Mouse (Mus musculus) hindlimb bud, embryonic 11.5 days (tissue): ENCODE data around the gene Snx27.

Experiments used
- DNase-seq: peaks from one replicate; pipeline ENCODE4 v3.0.0-alpha.2; 2012; ENCODE audit warnings: low read depth, low spot score; ENCODE audit errors: extremely low spot score

The Snx27 gene

GRCm38 (mm10) chr3:94582456-94582891, at the start of gene Snx27:
TSS of gene Snx27 (minus strand) at chr3:94582716.
- peak; percentile 68 for DNase-seq

GRCm38 (mm10) chr3:94629876-94630275, 47.4 kb upstream of the Snx27 start:
- no peak for DNase-seq

- no peak for DNase-seq
These were observed 46.2 kb upstream of the Snx27 start for GRCm38 (mm10) chr3:94628712-94629111.

- no peak for DNase-seq
These were observed 41.8 kb upstream of the Snx27 start for GRCm38 (mm10) chr3:94624281-94624680.

DNA sequence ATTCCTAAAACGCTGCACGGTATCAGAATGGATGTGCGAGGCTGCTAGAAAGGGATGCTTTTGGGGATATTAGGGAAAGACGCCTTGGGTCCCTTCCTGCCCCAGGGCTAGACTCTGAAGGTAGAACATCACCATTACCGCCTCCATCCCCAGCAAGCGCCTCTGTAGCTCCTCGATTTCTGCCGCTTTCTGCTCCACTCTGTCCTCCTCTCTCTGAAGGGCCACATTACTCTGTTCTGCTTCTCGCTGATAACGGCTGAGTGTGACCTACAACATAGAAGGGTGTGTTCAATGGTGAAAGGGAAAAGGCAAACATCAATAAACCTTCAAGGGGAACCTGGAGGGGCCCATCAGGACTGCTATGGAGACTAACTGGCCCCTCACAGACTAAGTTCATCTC, 40.0 kb upstream of the Snx27 start:
- DNase-seq: no peak

GRCm38 (mm10) chr3:94621740-94622507, 39.4 kb upstream of the Snx27 start:
- DNase-seq: no peak

- DNase-seq: no peak
These were observed 34.2 kb upstream of the Snx27 start for GRCm38 (mm10) chr3:94616717-94617116.

DNA sequence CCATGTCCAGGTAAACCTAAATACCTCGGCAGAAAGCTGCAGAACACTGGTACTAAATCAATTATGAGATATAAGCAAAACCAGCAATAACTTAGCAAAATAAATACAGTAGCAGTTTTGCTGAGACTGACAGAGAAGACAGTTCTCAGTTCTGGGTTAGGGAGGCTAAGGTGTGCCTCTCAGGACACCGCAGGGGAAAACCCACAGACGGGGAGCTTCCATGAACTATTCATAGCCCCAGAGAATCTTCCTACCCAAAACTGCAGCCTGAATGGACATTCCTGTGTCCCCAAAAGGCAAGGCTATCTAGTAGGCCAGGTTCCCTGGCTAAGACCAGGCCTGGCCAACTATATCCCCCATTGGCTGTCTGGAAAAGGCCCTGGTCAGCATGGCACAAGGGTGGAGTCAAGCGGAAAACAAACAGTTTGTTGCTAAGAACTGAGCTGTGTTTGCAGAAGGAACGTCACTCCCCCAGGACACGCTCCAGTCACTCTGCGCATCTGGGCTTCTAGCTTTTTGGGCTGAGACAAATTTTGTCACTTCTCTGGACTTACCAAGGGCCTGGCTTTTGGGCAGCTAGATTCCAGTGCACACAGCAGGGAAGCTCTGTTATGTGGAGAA, 30.9 kb upstream of the Snx27 start:
- DNase-seq: no peak

DNA sequence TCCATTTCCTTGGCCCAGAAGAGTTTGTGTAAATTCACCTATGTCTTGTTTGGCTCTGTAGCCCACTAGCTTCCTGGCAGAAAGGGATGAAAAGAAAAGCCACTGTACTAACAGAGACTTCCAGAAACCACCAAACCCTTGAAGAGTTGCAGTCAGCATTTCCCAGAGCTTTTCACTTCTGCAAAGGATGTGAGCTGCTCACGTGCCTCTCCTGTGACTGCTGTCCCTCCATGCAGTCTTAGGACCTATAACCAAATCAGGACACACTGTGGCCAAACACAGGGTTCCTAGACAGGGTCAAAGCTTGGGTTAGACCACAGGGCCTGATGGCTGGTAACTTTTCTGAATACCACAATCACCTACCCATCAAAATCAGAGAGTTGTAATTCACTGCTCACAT, 29.8 kb upstream of the Snx27 start:
- no peak for DNase-seq

- DNase-seq: no peak
These were observed 29.3 kb upstream of the Snx27 start for GRCm38 (mm10) chr3:94611834-94612233.

DNA sequence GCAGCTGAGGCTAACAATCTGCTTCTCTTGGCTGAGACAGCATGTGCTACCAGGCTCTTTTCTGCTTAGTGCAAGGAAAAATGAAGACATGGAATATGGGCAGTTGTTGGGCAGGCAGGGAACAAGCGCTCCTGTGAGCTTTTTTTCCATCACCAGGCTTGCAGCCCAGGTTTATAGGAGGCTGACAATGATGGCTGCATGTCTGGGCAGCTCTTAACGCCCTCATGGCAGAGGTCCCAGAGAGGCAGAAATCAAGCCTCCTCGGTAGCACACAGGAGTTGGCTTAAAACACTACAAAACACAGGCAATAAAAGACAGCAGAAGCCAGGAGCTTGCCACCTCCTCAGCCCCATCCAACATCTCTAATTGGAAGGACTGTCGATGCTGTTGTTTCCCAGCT, 28.8 kb upstream of the Snx27 start:
- no peak for DNase-seq

DNA sequence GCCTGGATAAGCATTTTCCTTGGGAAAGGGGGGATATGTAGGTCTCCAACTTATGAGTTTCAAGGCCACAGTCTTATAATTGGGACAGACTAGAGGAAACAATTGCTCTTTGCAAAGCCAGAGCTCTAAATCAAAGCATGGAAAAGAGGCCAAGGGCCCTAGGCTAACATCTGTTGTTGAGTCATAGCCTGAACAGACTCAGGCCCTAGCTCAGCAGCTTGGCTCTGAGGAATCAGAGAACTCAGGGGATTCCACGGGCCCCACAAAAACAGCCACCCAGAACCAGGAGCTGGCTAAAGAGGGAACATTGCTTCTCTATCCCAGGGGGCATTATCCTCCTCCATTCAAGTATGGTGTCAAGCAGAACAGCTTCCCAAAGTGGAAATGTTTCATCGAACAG, 28.1 kb upstream of the Snx27 start:
- no peak for DNase-seq

GRCm38 (mm10) chr3:94609621-94610020, 27.1 kb upstream of the Snx27 start:
- no peak for DNase-seq

GRCm38 (mm10) chr3:94601959-94602358, 19.4 kb upstream of the Snx27 start:
- no peak for DNase-seq

GRCm38 (mm10) chr3:94597224-94597779, 14.8 kb upstream of the Snx27 start:
- DNase-seq: no peak

- DNase-seq: no peak
These were observed 13.4 kb upstream of the Snx27 start for GRCm38 (mm10) chr3:94595871-94596287.

- DNase-seq: no peak
These were observed 8.6 kb upstream of the Snx27 start for GRCm38 (mm10) chr3:94591066-94591465.

DNA sequence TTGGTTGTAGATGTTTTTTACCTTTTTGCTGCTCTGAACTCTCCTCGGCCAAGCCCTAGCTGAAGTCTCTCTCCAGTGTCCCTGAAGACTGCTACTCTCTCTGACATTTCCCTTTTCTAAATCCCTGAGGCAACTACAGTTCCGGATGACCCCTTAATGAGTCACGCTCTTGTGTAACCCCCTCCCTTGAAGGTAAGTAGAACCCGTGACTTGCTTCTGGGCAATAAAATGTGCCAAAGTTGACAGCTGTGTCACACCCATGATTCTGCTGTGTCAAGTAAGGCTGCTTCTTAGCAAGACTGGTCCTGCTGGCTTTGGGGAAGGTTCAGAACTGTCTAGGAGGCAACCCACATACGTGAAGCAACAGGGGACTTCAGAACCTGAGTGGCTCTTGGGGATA, 5.4 kb upstream of the Snx27 start:
- no peak for DNase-seq

DNA sequence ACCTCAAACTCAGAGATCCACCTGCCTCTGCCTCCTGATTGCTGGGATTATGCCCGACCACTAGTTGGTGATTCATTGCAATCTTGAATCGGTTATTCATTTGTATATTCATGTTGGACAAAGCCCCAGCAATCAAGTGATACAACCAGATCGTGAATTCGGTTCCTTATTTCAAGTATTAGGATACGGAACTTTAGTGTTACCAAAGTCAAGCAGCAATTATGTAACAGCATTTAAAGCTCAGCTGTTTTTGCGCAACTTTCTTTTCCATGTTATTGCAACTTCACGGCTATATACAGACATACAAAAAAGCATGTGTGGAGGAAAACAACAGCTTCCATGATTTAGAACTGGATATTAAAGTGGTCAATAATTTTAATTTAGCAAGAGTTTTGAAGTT, 428 bp upstream of the Snx27 start:
- no peak for DNase-seq

- no peak for DNase-seq
These were observed 592 bp downstream of the Snx27 start for GRCm38 (mm10) chr3:94581793-94582455.

GRCm38 (mm10) chr3:94581138-94581780, 1.3 kb downstream of the Snx27 start:
- DNase-seq: no peak
